Mouse (Mus musculus): ENCODE data around the gene Gzmm. TPM values are rescaled to one million over a fixed set of nuclear protein-coding genes. Genes with fewer than 3 reads are reported as not detected.

The Gzmm gene
- polyA plus RNA-seq, 1 experiment from 2014 or later: 0.84 TPM

GRCm38 (mm10) chr10:79661861-79662260 lies 27.0 kb upstream of the Gzmm start:
- ATAC-seq (ENCODE audit: insufficient read depth): no peak
- H3K36me3 ChIP-seq (ENCODE audit: insufficient read depth): no peaks in the 10 kb centered on the region
- no peaks in the 10 kb centered on the region for H3K27me3 ChIP-seq (ENCODE audit: insufficient read depth, low read length)
- H3K9ac ChIP-seq: no peak overlapping the region
- 39% methylated on average over 3 of the region's 3 CpGs for WGBS
- no peak overlapping the region for H3K4me2 ChIP-seq
- H3K4me1 ChIP-seq (ENCODE audit: insufficient read depth): no peaks in the 10 kb centered on the region
- H3K27ac ChIP-seq (ENCODE audit: low read depth): no peak overlapping the region
- no peak for DNase-seq
- no peak for TF ChIP-seq CTCF (IDR thresholded peaks at IDR 0.05; ENCODE audit: low read depth)
- no peaks in the 10 kb centered on the region for H3K9me3 ChIP-seq (ENCODE audit: low read depth, low read length)
- H3K4me3 ChIP-seq (ENCODE audit: low read depth, low read length): no peak overlapping the region

- Histone ChIP-seq H3K27me3 (ENCODE audit: insufficient read depth, low read length) (no peaks in the 10 kb centered on the region), H3K9me3 (ENCODE audit: low read depth, low read length) (no peaks in the 10 kb centered on the region), H3K4me2 (no peak within 1 kb of the TSS), H3K9ac (no peak within 1 kb of the TSS), H3K4me3 (ENCODE audit: low read depth, low read length) (no peak within 1 kb of the TSS), H3K36me3 (ENCODE audit: insufficient read depth) (no peaks in the 10 kb centered on the region), H3K4me1 (ENCODE audit: insufficient read depth) (no peaks in the 10 kb centered on the region), H3K27ac (ENCODE audit: low read depth) (no peak within 1 kb of the TSS)
- DNase-seq (peak; percentile 80), ATAC-seq (ENCODE audit: insufficient read depth) (no peak)
- WGBS: 8% methylated on average over 13 of the region's 13 CpGs
- TF ChIP-seq CTCF (IDR thresholded peaks at IDR 0.05; ENCODE audit: low read depth): peak; percentile 94
Measured at GRCm38 (mm10) chr10:79664131-79664665, 24.6 kb upstream of the Gzmm start, which contains the start of gene Madcam1. Madcam1 (plus strand) TSS chr10:79664559.

- DNase-seq (no peak), ATAC-seq (ENCODE audit: insufficient read depth) (no peak)
- Histone ChIP-seq H3K9ac (no peak overlapping the region), H3K27me3 (ENCODE audit: insufficient read depth, low read length) (no peaks in the 10 kb centered on the region), H3K4me2 (no peak overlapping the region), H3K9me3 (ENCODE audit: low read depth, low read length) (no peaks in the 10 kb centered on the region), H3K4me3 (ENCODE audit: low read depth, low read length) (no peak overlapping the region), H3K36me3 (ENCODE audit: insufficient read depth) (no peaks in the 10 kb centered on the region), H3K27ac (ENCODE audit: low read depth) (no peak overlapping the region), H3K4me1 (ENCODE audit: insufficient read depth) (peaks cover under 1% of the 10 kb centered on the region)
- 86% methylated on average over 8 of the region's 8 CpGs for WGBS
- no peak for TF ChIP-seq CTCF (IDR thresholded peaks at IDR 0.05; ENCODE audit: low read depth)
Measured at GRCm38 (mm10) chr10:79665051-79665450, 23.8 kb upstream of the Gzmm start.

GRCm38 (mm10) chr10:79666493-79666892 lies 22.3 kb upstream of the Gzmm start:
- no peak for ATAC-seq (ENCODE audit: insufficient read depth)
- H3K9me3 ChIP-seq (ENCODE audit: low read depth, low read length): no peaks in the 10 kb centered on the region
- no peak overlapping the region for H3K9ac ChIP-seq
- peaks cover 9% of the 10 kb centered on the region for H3K4me1 ChIP-seq (ENCODE audit: insufficient read depth)
- no peaks in the 10 kb centered on the region for H3K36me3 ChIP-seq (ENCODE audit: insufficient read depth)
- no peak overlapping the region for H3K4me2 ChIP-seq
- no peaks in the 10 kb centered on the region for H3K27me3 ChIP-seq (ENCODE audit: insufficient read depth, low read length)
- no peak for DNase-seq
- WGBS: 60% methylated on average over 9 of the region's 9 CpGs
- H3K4me3 ChIP-seq (ENCODE audit: low read depth, low read length): no peak overlapping the region
- no peak for TF ChIP-seq CTCF (IDR thresholded peaks at IDR 0.05; ENCODE audit: low read depth)
- H3K27ac ChIP-seq (ENCODE audit: low read depth): no peak overlapping the region

- no peaks in the 10 kb centered on the region for H3K9me3 ChIP-seq (ENCODE audit: low read depth, low read length)
- H3K9ac ChIP-seq: no peak overlapping the region
- WGBS: 71% methylated on average over 5 of the region's 5 CpGs
- H3K27me3 ChIP-seq (ENCODE audit: insufficient read depth, low read length): no peaks in the 10 kb centered on the region
- no peak overlapping the region for H3K27ac ChIP-seq (ENCODE audit: low read depth)
- TF ChIP-seq CTCF (IDR thresholded peaks at IDR 0.05; ENCODE audit: low read depth): no peak
- no peak overlapping the region for H3K4me3 ChIP-seq (ENCODE audit: low read depth, low read length)
- DNase-seq (no peak), ATAC-seq (ENCODE audit: insufficient read depth) (no peak)
- no peaks in the 10 kb centered on the region for H3K36me3 ChIP-seq (ENCODE audit: insufficient read depth)
- peaks cover 9% of the 10 kb centered on the region for H3K4me1 ChIP-seq (ENCODE audit: insufficient read depth)
- no peak overlapping the region for H3K4me2 ChIP-seq
Measured at GRCm38 (mm10) chr10:79668076-79668475, 20.7 kb upstream of the Gzmm start.

- H3K27me3 ChIP-seq (ENCODE audit: insufficient read depth, low read length): no peaks in the 10 kb centered on the region
- H3K4me2 ChIP-seq: peak within 1 kb of the TSS; percentile 96
- H3K9me3 ChIP-seq (ENCODE audit: low read depth, low read length): no peaks in the 10 kb centered on the region
- peaks cover 9% of the 10 kb centered on the region for H3K4me1 ChIP-seq (ENCODE audit: insufficient read depth)
- H3K36me3 ChIP-seq (ENCODE audit: insufficient read depth): no peaks in the 10 kb centered on the region
- under 1% methylated on average over 45 of the region's 45 CpGs for WGBS
- peak; percentile 95 for DNase-seq
- peak; percentile 88 for TF ChIP-seq CTCF (IDR thresholded peaks at IDR 0.05; ENCODE audit: low read depth)
- ATAC-seq (ENCODE audit: insufficient read depth): peak; percentile 82
- H3K4me3 ChIP-seq (ENCODE audit: low read depth, low read length): peak within 1 kb of the TSS; percentile 97
- H3K27ac ChIP-seq (ENCODE audit: low read depth): peak within 1 kb of the TSS; percentile 93
- peak within 1 kb of the TSS; percentile 78 for H3K9ac ChIP-seq
Measured at GRCm38 (mm10) chr10:79668771-79669575, 19.8 kb upstream of the Gzmm start, which contains the start of gene Tpgs1. Tpgs1 (plus strand) TSS chr10:79669369.

GRCm38 (mm10) chr10:79669576-79670057 lies 19.2 kb upstream of the Gzmm start:
- WGBS: under 1% methylated on average over 47 of the region's 47 CpGs
- peak overlapping the region; percentile 96 for H3K4me2 ChIP-seq
- ATAC-seq (ENCODE audit: insufficient read depth): peak; percentile 62
- H3K9me3 ChIP-seq (ENCODE audit: low read depth, low read length): no peaks in the 10 kb centered on the region
- H3K9ac ChIP-seq: peak overlapping the region; percentile 78
- H3K4me3 ChIP-seq (ENCODE audit: low read depth, low read length): peak overlapping the region; percentile 97
- no peak for TF ChIP-seq CTCF (IDR thresholded peaks at IDR 0.05; ENCODE audit: low read depth)
- H3K4me1 ChIP-seq (ENCODE audit: insufficient read depth): peaks cover 9% of the 10 kb centered on the region
- peak overlapping the region; percentile 93 for H3K27ac ChIP-seq (ENCODE audit: low read depth)
- no peaks in the 10 kb centered on the region for H3K27me3 ChIP-seq (ENCODE audit: insufficient read depth, low read length)
- DNase-seq: peak; percentile 87
- H3K36me3 ChIP-seq (ENCODE audit: insufficient read depth): no peaks in the 10 kb centered on the region

Measured in lung, embryonic 14.5 days (tissue).